Mouse (Mus musculus): ENCODE measurements around the gene Acbd5.
"Not testable (repeated sequence)": the region's sequence is repeated elsewhere in the genome, so short reads cannot be mapped to it uniquely, and the experiment has no call there.

The Acbd5 gene

DNA sequence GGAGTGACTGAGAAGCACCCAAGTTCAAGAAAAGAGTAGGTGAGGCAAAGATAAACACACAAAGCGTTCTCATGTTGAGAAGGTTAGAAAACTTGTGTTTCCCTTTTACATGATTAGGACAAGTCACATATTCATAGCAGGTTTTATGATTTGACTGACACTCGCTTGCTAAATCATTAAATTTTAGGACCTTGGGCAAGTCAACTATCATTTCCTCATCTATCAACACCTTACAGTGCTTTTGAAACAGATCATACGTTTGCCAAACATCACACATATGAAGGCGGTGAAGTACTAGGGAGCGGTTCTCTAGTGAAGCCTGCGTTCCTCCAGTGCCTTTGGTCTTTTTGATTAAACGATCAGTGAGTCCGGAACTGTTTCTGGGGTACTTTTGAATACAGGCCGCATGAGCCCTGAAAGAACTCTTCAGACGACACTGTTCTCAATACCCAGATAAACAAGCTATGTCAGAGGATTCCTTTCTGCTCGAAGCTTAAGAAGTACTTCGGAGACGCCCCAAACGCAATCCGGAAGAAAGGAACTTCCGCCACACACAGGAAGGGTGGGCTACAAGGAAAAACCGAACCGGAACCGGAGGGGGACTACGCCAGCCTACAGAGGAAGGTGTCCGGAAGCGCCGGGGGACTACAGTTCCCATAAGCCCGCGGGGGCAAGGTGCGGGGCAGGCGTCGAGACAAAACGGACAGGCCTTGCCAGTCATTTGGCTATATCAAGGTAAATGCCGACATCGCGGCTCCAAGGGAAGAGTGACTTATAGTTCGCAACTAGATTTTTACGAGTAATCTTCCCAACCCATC is at the start of gene Acbd5:
Acbd5 (plus strand) TSS at position 616 of the 818 bp plus-strand sequence.
- in situ Hi-C loops (cut with MboI; ENCODE audit: low pct_unique_long_range_greater_than_20kb in 1 of 2, low sequenced_read_pairs in 2 of 2, unreplicated experiment in 1 of 2): no loop called here

DNA sequence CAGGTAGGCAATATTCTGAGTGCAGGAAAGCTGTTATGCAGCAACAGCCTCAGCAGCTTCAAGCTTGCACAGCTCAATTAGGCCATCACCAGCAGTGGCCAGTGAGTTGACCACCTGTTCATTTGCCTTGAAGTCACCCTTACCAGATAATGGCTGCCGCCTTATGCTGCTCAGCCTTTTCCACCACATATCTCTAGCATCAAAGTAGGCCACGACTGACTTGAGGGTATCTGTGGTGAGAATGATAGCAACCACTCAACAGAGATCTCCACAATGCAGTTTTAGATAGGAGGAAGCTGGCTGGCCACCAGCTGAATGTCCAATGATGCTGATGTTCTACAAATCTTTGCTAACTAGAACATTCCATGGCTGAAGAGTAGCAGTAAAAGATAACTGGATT is 48.8 kb upstream of the Acbd5 start:
- in situ Hi-C loops (cut with MboI; ENCODE audit: low pct_unique_long_range_greater_than_20kb in 1 of 2, low sequenced_read_pairs in 2 of 2, unreplicated experiment in 1 of 2): no loop called here

DNA sequence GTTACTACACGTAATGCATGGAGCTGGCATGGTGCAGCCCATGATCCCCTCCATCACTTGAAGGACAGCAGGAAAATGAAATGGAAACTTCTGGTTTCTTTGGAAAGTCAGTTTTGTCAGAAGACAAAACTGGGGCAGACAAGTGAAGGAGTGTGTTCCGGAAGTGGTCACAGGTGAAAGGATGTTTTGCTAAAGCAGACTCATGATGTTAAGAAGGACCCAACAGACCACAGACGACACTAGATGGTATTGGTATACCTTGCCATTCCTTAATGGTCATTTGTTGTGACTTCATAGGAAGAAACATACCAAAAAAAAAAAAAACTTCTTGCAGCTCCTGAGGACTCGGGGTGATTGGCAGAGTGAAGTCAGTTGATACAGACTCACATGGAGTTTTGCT is 46.6 kb upstream of the Acbd5 start:
- in situ Hi-C loops (cut with MboI; ENCODE audit: low pct_unique_long_range_greater_than_20kb in 1 of 2, low sequenced_read_pairs in 2 of 2, unreplicated experiment in 1 of 2): no loop called here

DNA sequence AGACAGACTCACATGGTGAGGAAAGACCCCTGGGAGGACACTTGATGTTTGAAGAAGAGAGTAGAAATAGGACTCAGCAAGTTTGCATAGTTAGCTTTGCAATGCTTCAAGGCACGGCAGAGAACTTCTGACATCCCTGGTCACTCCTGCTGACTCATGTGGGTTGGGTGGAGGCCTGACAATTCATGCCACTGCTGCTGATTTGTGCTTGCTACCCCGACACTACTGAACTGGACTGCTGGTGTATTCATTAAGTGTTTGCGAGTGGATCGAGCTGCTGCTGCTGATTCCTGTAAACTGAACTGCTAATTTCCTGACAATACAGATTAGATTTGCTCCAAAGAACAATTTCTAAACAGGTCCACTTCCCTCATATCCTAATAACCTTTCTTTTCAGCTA is 46.2 kb upstream of the Acbd5 start:
- in situ Hi-C loops (cut with MboI; ENCODE audit: low pct_unique_long_range_greater_than_20kb in 1 of 2, low sequenced_read_pairs in 2 of 2, unreplicated experiment in 1 of 2): no loop called here

DNA sequence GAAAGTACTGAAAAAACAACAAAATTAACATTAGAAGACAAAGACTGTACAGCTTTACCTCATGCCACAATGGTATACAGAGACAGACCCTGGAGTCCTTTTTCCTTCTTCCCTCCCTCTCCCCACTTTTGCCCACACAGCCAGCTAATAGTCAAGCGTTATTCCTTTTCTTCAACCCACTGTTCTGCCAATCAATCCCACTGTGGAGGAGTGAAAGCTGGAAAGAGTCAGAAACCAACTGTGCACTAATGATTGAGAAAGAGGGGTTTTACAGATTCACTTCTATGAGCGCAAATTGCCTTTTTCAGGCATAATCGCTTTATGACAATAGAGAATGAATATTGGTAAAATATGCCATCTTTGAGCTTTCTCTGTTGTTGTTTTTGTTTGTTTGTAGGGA is 44.9 kb upstream of the Acbd5 start:
- in situ Hi-C loops (cut with MboI; ENCODE audit: low pct_unique_long_range_greater_than_20kb in 1 of 2, low sequenced_read_pairs in 2 of 2, unreplicated experiment in 1 of 2): no loop called here

DNA sequence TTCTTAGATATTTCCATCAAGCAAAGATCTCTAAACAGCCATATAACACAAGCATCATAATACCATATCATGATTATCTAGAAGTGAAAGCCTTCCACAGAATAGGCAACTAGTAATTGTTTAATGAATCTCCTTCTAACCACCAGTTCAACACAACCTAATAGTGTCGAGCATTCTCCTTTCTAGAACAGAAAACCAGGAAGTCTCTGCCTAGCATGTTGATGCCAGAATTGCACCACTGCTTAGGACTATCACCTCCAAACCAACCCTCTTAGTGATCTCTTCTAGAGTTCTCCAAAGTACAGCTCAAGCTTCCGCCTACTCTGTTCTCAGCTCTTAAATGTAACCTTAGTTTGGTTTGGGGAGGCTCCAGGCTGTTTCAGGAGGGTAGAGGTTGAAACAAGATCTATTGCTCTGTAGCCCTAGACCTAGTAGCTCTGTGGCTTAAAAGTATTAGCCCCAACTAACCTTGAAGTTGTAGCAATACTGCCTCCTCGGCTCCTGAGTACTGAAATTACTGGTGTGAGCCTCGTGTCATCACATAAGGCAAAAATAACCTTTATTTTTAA is 44.2 kb upstream of the Acbd5 start:
- in situ Hi-C loops (cut with MboI; ENCODE audit: low pct_unique_long_range_greater_than_20kb in 1 of 2, low sequenced_read_pairs in 2 of 2, unreplicated experiment in 1 of 2): no loop called here

DNA sequence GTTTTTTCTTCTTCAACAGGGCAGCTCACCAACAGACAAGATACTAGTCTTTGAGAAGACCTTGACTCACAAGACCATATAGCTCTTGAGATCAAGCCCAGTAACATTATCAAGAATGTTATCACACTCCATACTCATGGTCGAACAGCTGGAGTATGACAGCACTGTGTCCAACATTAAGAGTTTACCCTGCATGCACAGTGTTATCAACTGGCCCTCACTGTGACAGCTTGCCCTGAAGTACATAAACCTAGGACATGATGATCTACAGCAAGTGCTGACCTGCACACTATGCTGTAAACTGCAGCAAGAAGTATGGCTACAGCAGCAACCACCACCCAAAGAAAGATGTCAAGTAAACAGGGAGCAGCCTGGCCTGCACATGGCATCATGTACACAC is 41.6 kb upstream of the Acbd5 start:
- in situ Hi-C loops (cut with MboI; ENCODE audit: low pct_unique_long_range_greater_than_20kb in 1 of 2, low sequenced_read_pairs in 2 of 2, unreplicated experiment in 1 of 2): no loop called here

DNA sequence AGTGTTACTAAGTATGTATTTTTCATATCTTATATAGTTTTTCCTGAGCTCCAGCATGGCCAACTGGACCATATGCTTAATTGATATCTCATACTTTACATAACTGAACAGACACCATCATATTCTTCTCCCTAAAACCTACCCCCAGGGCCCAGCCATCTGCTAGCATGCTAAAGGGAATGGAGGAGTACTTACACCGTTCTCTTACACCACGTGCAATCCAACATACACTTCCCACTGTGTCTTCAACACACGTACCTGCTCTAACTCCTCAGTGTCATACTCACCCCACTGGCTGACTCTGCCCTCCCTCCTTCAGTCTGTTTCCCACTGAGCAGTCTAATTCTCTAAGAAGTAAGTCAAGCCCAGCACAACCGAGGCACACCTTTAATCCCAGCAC is 39.1 kb upstream of the Acbd5 start:
- in situ Hi-C loops (cut with MboI; ENCODE audit: low pct_unique_long_range_greater_than_20kb in 1 of 2, low sequenced_read_pairs in 2 of 2, unreplicated experiment in 1 of 2): no loop called here

DNA sequence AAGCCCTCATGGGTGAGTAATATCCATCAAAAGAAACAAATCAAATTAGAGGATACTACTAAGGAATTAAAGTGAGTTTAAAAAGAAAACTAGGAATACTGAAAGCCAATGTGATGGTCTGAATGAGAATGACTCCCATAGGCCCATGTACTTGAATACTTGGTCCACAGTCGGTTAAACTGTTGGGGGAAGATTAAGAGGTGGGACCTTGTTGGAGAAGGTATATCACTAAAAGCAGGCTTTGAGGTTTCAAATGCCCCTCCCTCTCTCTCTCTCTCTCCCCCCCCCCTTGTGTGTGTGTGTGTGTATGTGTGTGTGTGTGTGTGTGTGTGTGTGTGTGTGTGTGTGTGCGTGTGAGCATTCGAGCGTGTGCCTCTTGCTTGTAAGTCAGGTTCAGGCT is 37.3 kb upstream of the Acbd5 start:
- in situ Hi-C loops (cut with MboI; ENCODE audit: low pct_unique_long_range_greater_than_20kb in 1 of 2, low sequenced_read_pairs in 2 of 2, unreplicated experiment in 1 of 2): no loop called here

DNA sequence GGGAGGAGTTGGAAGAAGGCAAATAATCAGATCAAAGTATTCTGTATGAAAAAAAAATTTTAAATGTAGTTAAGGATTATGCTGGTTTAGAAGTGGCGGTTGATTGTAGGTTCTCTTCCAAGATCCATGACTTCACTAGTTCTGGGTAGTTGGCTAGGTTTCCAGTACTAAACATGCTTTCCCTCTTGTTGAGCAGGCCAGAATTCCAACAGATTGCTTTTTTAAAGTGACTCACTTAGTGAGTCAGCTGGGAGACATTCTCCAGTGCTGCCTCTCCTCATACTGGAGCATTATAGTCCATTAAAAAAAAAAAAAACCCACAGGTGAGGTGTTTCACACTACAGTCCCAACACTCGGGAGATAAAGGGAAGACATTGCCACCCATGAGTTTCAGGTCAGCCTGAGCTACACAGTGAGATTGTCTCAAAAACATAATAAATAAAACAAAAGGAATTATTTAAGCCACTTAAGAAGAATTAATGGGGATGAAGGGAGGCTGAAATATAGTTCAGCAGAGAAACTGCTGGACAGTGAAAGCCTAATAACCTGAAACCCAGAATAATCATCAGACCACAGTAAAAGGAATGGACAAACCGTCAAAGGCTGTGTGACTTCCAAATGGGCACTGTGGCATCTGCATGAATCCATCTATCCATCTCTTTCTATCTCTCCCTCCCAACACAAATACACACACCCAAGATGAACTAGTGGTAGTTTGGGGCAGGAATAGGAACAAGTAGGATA is 33.1 kb upstream of the Acbd5 start:
- in situ Hi-C loops (cut with MboI; ENCODE audit: low pct_unique_long_range_greater_than_20kb in 1 of 2, low sequenced_read_pairs in 2 of 2, unreplicated experiment in 1 of 2): no loop called here

DNA sequence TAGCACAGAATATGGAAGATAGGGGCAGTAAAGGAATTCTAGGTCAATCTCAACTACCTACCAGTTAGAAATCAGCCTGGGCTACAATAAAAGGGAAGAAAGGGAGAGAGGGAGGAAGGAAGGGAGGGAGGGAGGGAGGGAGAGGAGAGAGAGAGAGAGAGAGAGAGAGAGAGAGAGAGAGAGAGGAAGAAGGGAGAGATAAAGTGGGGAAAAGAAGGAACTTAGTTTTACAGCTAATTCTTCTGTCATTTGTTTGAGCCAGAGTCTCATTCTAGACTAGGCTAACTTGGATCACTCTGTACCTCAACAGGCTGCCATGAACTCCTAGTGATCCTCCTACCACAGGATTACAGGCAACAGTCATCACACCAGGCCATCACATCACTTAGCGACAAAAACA is 32.5 kb upstream of the Acbd5 start:
- in situ Hi-C loops (cut with MboI; ENCODE audit: low pct_unique_long_range_greater_than_20kb in 1 of 2, low sequenced_read_pairs in 2 of 2, unreplicated experiment in 1 of 2): no loop called here

DNA sequence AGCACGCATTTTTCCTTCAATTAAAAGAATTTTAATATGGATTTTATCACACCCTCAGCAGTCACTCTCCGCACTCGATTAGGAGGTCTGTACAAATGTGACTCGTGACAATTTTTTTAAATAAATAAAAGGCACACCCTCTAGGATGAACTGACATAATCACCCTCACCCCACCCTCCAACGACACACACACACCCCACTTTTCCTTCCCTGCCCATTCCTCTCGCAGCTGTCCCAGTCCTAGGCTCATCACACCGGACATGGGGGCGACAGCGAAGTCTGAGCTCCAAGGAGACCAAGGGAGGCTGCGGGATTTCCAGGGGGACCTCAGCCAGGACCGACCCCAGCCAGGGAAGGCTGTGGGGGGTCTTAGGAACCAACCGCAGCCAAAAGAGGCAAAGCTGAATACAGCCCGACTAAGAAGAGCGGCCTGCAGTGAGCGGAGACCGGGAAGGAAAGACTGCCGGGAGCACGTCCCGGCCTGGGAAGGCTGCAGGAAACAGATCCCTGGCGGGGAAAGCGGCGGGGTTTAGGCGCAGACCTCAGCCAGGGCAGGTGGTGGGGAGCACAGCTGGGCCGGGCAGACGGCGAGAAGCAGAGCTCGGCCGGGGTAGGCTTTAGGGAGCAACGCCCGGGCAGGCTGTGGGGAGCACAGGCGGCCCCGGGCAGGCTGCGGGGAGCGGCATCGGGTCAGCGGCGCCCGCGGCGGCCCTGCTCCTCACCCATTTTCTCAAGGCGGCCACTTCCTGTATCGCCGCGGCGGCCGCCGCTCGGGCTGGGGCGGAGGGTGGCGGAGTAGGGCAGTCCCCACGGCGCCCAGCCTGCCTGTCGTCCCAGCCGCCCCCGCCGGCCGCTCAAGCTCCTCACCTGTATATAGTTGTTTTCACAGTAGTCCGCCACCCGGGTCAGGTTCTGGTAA is 28.6 kb upstream of the Acbd5 start:
- in situ Hi-C loops (cut with MboI; ENCODE audit: low pct_unique_long_range_greater_than_20kb in 1 of 2, low sequenced_read_pairs in 2 of 2, unreplicated experiment in 1 of 2): no loop called here

DNA sequence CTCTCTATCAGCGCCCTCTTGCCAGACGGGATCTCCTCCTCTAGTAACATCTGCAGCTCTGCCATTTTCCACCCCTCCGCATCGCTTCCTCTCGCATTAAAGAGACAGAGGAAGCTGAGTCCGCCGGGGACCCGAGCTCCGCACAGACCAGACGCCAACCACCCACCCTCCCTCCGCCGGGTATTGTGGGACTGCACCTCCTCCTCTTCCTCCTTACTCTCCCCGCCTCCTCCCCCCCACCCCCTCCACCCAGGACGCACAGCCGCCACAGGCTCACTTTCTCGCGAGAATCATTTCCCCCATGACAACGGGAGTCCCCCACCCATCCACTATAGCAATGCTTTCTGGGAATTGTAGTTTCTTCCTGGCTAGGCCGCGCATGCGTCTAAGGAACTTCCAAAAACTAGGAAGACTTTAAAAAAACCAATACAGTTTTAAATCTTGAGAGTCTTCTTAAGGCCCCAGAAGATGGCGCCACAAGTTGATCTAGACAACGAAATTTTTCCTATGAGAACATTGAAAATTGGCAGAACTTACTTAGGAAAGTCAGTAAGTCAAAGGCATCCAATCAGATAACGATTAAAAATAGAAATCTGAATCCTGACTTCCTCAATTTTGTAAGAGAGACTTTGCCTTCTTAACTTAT is 27.8 kb upstream of the Acbd5 start, which contains the start of gene Abi1:
Abi1 (minus strand) TSS at position 241 of the 646 bp plus-strand sequence.
- in situ Hi-C loops (cut with MboI; ENCODE audit: low pct_unique_long_range_greater_than_20kb in 1 of 2, low sequenced_read_pairs in 2 of 2, unreplicated experiment in 1 of 2): no loop called here

DNA sequence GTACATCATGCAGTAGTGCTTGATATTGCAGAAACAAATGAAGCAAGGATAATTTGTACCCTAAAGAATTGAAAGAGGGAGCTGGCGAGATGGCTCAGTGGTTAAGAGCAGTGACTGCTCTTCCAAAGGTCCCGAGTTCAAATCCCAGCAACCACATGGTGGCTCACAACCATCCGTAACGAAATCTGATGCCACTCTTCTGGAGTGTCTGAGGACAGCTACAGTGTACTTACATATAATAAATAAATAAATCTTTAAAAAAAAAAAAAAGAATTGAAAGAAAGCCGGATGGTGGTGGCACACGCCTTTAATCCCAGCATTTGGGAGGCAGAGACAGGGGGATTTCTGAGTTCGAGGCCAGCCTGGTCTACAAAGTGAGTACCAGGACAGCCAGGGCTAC is 27.3 kb upstream of the Acbd5 start:
- in situ Hi-C loops (cut with MboI; ENCODE audit: low pct_unique_long_range_greater_than_20kb in 1 of 2, low sequenced_read_pairs in 2 of 2, unreplicated experiment in 1 of 2): not testable (repeated sequence)

DNA sequence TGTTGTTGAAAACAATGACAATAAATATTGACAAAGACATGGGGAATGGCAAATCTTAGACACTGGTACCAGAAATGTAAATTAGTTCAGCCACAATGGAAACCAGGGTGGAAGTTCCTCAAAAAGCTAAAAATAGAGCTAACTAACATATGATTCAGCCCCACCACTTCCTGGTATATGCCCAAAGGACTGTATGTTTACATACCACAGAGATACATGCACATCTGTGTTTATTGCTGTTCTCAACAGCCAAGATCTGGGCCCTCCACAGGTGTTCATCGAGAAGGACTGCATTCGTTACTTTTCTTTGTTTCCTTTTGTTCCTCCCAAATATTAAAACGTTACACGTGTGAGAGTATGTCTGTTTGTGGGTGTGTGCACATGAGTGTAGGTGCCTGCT is 26.5 kb upstream of the Acbd5 start:
- in situ Hi-C loops (cut with MboI; ENCODE audit: low pct_unique_long_range_greater_than_20kb in 1 of 2, low sequenced_read_pairs in 2 of 2, unreplicated experiment in 1 of 2): no loop called here

DNA sequence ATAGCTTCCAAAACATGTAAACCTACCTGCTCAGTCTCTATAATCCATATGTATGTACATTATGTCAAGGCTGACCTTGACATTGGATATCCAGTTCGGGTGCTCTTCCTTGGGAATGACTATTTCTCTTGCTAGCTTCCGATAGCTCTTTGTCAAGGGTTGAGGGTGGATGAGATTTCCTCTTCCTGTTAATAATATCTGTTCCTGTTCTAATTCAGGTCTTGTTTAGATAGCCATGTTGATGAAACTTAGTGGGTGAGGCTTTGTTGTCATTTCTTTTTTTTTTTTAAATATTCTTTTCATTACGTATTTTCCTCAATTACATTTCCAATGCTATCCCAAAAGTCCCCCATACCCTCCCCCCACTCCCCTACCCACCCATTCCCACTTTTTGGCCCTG is 25.8 kb upstream of the Acbd5 start:
- in situ Hi-C loops (cut with MboI; ENCODE audit: low pct_unique_long_range_greater_than_20kb in 1 of 2, low sequenced_read_pairs in 2 of 2, unreplicated experiment in 1 of 2): no loop called here

DNA sequence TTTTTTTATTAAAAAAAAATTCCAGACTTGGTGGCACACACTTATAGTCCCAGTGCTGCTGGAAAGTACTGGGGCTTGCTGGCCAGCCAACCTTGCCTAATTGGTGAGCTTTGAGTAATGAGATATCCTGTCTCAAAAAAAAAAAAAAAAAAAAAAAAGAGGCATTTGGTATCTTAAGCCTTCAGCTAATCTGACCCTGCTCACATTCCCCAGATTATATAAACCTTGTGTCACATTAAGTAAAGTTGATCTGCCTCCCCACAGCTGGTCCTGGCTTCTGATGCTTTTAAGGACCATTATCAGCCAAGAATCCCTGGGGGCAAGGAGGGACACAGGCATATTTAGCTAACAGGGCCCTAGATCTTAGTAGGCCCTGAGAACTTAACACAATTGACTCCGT is 22.3 kb upstream of the Acbd5 start:
- in situ Hi-C loops (cut with MboI; ENCODE audit: low pct_unique_long_range_greater_than_20kb in 1 of 2, low sequenced_read_pairs in 2 of 2, unreplicated experiment in 1 of 2): no loop called here

DNA sequence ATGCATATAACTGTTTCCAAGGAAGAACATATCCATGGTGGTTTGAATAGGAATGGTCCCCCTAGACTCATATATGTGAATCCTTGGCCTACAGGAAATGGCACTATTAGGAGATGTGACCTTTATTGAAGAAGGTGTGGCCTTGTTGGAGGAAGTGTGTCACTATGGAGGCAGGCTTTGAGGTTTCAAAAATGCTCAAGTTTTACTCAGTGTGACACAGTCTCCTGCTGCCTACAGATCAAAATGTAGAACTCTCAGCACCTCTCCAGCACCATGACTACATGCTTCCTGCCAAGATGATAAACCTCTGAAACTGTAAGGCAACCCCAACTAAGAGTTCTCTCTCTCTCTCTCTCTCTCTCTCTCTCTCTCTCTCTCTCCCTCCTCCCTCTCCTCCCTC is 20.0 kb upstream of the Acbd5 start:
- in situ Hi-C loops (cut with MboI; ENCODE audit: low pct_unique_long_range_greater_than_20kb in 1 of 2, low sequenced_read_pairs in 2 of 2, unreplicated experiment in 1 of 2): no loop called here

Data from mouse embryonic stem cell (cell line).